In genomic region chr4:48654118-48654517, GRCm38 (mm10) we compare ENCODE assay signal across 25 mouse cellular contexts. TPM values are rescaled to one million over a fixed set of nuclear protein-coding genes. Genes with fewer than 3 reads are reported as not detected.
"Had no signal": no experiment of that assay in that cellular context is flagged by ENCODE, and none has a peak within 500 bp of the region (broad histone marks: within the 10 kb centered on the region; RNA-seq: fewer than 3 reads in every experiment).

No protein-coding gene starts in this region.

- ATAC-seq: forebrain, postnatal 0 days; hindbrain, postnatal 0 days; intestine, embryonic 16.5 days had no signal

- H3K27ac ChIP-seq: heart, adult 2 months; heart, embryonic 10.5 days; hindbrain, embryonic 13.5 days; hindbrain, embryonic 15.5 days; hindbrain, postnatal 0 days; kidney, embryonic 15.5 days; kidney, postnatal 0 days; left cerebral cortex, adult 2 months; limb, embryonic 10.5 days; limb, embryonic 12.5 days had no signal

- H3K9me3 ChIP-seq: heart, embryonic 10.5 days; heart, embryonic 12.5 days; hindbrain, embryonic 13.5 days; hindbrain, embryonic 15.5 days; kidney, embryonic 15.5 days; limb, embryonic 10.5 days; limb, embryonic 12.5 days had no signal

- H3K9ac ChIP-seq: forebrain, postnatal 0 days; heart, embryonic 12.5 days; hindbrain, embryonic 13.5 days; hindbrain, embryonic 15.5 days; kidney, embryonic 15.5 days; limb, embryonic 12.5 days had no signal

- DNase-seq: forebrain, postnatal 0 days; gastrocnemius, postnatal 14 days; gastrocnemius, postnatal 36 days; heart, adult 2 months; heart, postnatal 14 days; heart, postnatal 36 days; kidney, adult 11 months; kidney, adult 2 months; kidney, adult 9 months; kidney, postnatal 14 days; kidney, postnatal 36 days; layer of hippocampus, adult 9-11 months; layer of hippocampus, postnatal 36 days had no signal

- H3K4me3 ChIP-seq: heart, adult 2 months; heart, embryonic 10.5 days; heart, embryonic 12.5 days; hindbrain, embryonic 13.5 days; hindbrain, embryonic 15.5 days; kidney, embryonic 15.5 days; left cerebral cortex, adult 2 months; limb, embryonic 10.5 days; limb, embryonic 12.5 days had no signal

- H3K27me3 ChIP-seq: heart, embryonic 12.5 days; hindbrain, embryonic 13.5 days; hindbrain, embryonic 15.5 days; kidney, embryonic 15.5 days; limb, embryonic 12.5 days had no signal

- H3K4me1 ChIP-seq: heart, embryonic 10.5 days; heart, embryonic 12.5 days; kidney, embryonic 15.5 days; limb, embryonic 10.5 days; limb, embryonic 12.5 days had no signal

- H3K4me2 ChIP-seq: heart, embryonic 12.5 days; hindbrain, embryonic 13.5 days; hindbrain, embryonic 15.5 days; kidney, embryonic 15.5 days; limb, embryonic 12.5 days had no signal

RNA-seq across cellular contexts. Expression of gene Cavin4, which starts 9.2 kb away (rescaled TPM):
- polyA plus RNA-seq: large intestine, adult 2 months had no signal
